Mouse (Mus musculus) cerebellum, postnatal 14 days (tissue): ENCODE results near the gene Ttc7b.

Experiments
- DNase-seq, 2 experiments: peaks; one replicate each; pipeline ENCODE4 v3.0.0; 2021; ENCODE audit warnings: mixed read lengths in 2 of 2

Gene Ttc7b

DNA sequence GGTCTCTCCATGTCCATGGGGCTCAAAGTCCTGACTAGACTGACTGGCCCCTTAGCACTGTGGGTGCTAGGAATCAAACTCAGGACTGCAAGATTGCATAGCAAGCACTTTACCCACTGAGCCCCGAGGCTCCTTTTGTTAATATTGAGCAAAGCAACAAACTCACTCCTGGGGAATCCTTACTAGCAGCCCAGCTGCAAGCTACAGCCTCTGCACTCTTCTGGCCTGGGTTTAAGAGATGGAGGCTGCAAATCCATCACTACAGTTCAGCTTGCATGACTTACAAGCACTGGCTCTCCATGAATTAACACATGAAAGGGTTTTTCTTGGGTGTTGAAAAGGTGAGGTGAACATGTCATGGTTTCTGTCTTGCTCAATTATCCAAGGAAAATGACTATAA is 142.8 kb downstream of the Ttc7b start:
- no peak for DNase-seq

DNA sequence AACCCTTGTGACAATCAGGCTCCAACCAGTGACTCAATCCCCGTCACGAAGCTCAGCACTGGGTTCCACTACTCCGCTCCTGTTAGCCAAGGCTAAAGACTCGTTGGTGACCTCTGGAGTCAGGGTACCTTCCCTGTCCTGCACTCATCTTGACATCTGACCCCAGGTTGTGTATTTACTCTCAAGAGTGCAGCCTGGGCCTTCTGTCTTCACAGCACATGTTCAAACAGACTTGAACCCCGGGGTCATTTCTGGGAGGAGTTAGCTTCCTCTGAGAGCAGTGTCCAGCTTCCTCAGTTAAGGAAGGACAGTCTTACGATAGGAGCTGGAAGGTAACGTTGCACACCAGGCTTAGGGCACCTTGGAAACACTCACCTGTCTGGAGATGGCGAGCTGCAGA is 144.8 kb downstream of the Ttc7b start:
- DNase-seq: no peak

DNA sequence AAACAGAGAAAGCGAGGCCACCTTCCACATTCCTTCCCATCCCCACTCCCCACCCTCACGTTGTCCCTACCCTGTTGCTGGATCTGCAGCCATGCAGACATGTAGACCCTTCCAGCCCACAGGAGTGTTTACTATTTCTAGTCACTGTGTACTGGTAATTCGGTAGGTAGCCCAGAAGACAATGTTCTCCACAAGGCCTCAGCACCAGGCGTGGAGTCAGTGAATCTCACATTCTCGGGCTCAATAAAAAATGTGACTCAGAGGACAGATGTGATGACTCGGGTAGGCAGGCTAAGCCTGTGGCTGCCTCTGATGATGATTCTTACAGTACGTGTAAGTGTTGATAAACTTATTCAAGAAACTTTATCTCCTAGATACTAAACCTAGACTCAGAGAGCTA is 147.8 kb downstream of the Ttc7b start:
- DNase-seq: no peak

DNA sequence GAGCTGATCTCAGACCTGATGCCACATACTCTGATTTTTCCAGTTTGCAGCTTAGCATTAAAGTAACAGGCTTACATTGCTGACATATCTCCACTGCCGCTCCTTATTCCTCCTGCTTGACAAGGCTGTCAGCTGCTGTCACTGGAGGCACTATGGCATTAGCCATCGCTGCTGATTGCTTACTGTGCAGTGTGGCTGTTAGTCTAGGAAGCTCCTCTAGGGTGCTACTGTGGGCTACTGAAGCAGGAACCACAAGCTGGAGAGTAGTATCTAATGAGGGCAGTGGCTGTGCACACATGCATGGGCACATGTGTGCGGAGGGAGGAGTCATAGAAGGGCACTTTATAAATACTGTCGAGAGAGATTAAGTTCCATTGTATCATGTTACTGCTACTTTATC is 148.6 kb downstream of the Ttc7b start:
- no peak for DNase-seq

DNA sequence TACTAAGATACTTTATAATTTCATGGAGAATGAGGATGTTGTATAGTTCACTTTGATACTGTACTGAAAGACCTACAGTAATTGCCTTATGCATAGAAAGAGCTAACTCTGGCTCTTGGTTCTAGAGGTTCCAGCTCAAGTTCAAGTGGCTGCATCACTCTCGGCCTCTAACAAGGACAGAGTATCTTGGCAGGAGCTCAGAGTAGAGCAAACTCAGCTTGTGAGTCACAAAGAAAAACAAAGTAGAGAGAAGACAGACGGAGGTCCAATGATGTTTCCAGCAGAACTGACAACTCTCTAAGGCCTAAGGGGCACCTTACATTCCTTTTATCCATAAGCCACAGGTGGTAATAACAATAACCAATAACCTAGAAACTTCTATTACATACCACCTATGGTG is 150.8 kb downstream of the Ttc7b start:
- no peak for DNase-seq

DNA sequence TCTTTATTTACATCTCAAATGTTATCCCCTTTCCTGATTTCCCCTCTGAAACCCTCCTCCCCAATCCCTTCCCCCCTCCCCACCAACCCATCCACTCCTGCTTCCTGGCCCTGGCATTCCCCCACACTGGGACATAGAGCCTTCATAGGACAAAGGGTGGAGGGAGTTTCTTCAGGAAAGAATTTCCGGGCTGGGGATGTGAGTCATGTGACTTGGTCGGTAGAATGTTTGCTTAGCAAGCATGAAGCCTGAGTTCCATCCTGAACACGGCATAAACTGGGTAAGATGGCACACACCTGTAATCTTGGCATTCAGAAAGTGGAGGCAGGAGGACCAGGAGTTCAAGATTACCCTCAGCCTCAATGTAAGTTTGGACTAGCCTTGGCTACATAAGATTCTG is 151.4 kb downstream of the Ttc7b start:
- DNase-seq: no peak

DNA sequence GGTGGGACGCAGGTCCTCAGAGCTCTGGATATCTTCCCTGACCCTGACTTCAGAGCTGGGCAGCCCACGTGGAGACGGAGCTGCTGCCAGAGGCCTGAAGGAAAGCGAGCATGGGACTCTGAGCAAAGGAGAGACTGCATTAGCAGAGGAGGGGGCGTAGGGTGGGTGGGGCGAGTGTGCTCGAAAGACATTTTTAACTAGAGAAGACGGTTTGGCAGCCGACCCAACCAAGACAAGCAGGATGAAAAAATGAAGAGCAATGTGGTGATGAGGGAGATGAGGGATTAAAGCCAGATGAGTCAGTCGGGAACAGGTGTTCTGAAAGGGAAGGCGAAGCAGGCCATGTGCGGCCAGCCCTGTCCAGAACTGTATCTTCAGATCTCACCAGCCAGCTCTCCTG is 159.3 kb downstream of the Ttc7b start:
- DNase-seq: no peak

DNA sequence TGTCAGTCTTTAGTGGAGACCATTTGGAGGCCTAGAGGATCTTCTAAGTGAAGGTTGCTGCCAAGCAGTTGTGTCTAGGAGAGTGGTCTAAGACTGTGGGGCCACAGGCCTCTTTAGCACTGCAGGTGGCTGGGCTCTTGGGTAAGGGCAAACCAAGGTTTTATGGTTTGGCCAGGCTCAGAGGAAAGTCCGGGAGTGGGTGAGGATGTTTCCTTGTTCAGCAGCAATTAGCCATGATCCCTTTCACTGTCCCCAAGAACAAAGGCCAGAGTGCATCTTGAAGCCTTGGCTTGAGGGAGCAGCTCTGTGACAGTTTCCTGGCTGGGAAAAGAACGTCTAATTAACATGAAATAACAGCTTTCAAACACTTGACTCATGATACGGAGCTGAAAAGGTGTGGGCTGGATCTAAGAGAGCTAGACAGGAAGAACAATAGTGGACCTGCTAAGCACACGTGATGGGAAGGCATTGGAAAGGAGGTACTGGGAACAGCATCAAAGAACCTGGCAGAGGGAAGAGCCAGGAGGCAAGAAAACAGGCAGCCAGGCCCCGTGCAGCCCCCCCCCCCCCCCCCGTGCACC is 162.5 kb downstream of the Ttc7b start:
- DNase-seq: no peak

DNA sequence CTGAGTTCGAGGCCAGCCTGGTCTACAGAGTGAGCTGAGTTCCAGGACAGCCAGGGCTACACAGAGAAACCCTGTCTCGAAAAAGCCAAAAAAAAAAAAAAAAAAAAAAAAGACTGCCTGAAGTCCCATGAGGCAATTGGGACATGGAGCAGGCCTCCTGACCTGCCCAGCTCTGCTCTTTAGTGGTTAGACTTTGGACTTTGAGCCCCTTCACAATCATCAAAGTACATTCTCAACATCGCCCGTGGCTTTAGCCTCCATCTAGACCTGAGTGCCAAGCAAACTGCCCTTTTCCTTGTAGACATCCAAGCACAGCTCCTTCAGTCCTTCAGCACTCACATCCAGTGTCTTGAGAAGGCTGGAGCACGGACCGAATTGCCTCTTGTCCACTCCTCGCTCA is 164.2 kb downstream of the Ttc7b start:
- DNase-seq: no peak

DNA sequence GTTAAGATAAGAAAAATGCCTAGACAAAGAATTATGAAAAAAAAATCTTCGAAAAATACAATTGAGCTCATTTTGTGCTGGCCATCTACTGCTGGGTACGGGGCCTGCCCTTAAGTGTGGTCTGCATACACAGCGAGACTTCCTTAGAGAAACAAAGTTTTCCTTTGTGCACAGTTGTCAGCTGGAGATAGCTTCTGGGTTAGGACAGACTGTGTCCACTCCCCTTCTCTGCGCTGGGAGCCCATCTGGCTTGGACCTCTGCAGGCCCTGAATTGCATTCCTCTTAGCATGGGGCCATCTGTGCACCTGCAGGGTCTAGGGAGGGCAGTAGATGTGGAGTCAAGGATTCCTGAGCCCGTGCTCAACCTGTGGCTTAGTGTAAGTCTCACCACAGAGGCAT is 165.1 kb downstream of the Ttc7b start:
- no peak for DNase-seq

DNA sequence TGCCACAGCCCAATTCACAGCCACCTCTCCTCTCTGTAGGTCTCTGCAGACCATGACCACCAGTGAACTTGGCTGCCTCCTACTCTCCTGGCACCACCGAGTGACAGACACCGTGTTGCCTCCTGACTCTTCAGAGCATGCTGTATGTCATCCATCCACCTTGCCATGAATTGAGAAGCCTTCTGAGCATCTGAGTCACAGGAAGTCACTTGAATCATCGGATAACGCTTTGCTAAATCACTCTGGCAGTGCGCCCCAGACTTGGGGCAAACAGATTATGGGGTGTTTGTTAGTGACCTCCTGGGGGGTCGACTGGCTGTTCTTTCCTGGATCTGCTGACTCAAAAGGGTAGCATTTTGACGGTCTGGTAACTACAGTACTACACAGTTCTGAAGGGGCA is 166.7 kb downstream of the Ttc7b start:
- peak; percentile 28 to 32 for DNase-seq

DNA sequence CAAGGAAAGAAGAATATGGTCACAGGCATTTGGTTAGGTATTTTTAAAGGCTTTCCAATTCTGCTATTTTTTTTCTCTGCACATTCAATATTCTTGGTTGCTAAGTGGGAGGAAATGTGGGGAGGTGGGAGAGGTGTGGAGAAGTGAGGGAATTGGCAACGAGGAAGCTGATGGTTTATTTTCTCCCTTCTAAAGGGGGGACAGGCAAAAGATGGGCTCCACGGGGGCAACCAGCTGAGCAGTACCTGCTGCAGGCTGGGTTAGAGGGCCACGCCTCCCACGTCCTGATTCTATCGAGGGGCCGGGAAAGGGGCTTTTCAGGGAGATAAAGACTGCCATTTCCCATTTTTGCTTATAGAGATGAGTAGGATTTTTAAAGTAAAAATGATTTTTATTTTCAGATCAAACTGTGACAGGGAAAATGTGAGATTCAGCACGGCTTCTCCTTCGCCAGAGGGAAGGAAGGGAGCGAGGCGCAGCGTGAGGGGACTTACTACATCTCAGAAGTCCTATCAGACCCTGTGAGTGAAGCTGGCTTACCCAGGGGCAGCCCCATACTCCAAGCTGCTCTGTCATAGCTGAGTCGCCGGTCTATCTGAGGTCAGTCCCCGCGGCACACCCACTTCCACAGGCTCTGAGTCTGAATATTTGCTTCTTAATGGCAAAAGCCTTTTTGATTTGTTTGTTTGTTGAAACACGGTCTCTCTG is 167.4 kb downstream of the Ttc7b start:
- DNase-seq: no peak

DNA sequence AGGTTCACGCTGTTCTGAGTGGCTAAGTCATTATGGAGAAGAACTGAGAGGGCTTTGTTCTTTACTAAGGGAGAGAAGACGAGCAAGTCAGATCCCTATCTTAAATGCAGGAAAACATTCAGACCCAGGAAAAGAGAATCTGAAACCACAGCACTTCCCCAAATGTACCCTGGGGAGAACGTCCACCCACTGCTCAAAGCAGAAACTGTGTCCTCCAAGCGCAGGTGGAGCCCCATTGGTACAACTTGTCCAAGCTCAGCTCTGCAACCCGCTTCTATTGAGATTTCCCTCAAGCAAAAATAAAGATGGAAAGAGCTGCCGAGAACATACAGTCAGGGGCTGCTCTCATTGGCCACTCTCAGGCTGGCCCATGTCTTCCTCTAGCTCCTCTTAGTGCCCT is 168.5 kb downstream of the Ttc7b start:
- no peak for DNase-seq

DNA sequence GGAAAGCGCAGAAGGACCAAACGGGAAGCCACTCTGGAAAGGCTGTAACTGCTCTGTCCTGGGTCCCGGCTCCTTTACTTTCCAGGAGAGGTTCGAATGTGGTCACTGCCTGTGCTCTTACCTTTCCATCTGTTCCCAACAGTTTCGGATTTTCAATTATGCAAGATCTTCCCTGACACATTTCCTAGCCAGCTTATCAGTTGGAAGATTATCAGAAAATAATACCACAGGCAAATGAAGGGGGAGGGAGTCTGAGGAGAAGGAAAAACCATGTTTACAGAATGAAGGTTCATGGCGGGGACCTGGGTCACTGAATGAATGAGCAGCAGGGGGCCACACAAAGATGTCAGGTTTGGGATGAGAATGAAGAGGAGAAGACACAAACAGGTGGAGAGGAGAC is 177.1 kb downstream of the Ttc7b start:
- DNase-seq: no peak

DNA sequence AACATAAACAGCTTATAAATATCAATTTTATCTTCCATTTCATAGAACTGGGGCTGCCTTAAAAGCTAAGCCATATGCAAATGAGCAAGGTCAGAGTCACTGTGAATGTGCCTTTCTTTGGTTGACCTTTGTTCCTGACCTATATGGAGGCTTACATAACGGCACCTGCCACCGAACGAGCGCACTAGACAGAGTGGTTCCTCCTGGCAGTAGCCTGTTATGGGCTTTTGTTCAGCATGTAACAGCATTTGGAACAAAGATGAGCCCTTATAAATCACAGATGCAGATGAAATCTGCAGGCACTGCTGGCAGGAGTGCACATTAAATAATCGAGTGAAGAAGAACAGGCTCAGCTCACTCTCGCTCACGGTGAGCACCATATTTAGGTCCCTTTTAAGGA is 179.0 kb downstream of the Ttc7b start:
- DNase-seq: no peak

DNA sequence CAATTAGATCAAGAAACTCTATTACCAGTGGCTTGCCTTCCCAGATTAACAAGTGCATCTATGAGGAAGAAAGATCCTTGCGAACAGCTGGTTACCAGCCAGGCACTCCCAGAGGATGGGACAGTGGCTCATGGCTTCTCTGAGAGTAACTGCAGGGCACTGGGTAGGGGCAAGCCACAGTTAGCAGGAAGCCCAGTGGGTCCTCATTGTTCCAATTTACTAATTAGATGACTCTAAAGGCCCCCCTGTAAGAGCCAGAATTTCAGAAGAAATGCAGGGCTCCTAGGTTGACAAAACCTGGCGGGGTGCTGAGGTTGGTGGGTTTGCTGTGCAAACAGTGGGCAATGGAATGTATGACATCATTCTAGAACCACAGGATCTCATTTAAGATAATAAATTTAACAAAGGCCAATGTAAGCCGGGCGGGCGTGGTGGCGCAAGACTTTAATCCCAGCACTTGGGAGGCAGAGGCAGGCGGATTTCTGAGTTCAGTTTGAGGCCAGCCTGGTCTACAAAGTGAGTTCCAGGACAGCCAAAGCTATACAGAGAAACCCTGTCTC is 179.6 kb downstream of the Ttc7b start:
- no peak for DNase-seq

DNA sequence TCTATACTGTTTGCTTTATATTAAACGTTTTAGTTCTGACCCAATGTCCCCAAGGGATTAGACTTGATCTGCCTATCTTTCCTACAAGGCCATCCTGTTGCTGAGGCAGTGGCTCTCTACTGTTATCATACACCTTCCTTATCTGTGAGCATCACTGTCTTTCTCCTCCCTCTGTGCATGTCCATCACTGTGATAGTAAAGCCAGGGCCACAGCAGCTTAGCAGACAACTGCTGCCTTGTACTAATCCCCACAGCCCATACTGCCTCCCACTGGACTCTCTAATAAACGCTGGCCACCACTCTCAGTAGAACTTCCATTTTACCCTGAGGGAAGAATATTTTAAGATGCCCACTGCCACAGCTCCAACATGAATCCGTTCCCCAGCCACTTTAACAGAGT is 182.6 kb downstream of the Ttc7b start:
- DNase-seq: peak; percentile 74 to 80

DNA sequence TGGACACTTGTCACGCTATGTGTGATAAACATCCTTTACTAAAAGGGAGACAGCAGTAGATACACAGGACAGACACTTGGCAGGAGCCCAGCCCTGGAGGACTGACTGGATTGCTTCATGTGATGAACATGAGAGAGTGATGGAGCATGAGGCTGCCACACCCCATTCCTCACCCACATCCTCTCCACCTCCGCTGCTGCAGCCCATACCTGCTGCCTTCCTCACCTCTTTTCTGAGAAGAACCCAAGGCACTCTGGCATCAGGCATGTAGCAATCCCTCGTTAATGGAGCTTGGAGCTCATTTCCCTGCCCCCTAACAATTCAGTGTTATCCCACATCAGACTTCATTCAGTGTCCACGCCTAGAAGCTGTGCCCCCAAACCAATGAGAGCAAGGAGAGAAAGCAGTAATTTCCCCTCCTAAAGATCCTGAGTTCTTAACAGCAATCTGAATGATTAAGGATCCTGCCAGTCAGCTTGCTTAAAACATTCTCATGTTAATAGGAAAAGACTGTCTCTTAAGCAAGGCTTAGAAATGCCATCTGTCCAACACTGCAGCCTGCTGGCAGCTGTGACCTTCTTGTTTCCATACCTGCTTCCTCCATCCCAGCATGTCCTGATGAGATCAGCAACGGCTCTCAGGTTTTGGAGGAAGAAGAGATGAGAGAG is 183.1 kb downstream of the Ttc7b start:
- DNase-seq: peak; percentile 70

DNA sequence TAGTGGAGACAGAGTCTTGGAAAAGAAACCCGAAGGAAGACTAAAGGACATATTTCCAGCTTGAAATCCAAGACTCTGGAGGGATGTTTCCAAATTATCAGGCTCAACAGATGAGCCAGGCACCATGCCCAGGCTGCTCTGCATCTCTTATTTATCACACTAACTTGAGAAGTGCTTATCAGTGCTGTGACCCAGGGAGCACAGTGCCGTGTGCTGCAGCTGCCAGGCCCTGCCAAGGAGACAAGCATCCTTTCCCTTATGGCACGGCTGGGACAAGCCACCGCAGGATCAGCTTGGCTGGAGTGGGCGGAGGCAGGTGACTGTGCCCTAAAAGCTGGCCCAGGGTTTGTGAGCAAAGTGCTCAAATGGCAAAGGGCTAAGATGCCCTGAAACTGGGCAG is 184.4 kb downstream of the Ttc7b start:
- no peak for DNase-seq

DNA sequence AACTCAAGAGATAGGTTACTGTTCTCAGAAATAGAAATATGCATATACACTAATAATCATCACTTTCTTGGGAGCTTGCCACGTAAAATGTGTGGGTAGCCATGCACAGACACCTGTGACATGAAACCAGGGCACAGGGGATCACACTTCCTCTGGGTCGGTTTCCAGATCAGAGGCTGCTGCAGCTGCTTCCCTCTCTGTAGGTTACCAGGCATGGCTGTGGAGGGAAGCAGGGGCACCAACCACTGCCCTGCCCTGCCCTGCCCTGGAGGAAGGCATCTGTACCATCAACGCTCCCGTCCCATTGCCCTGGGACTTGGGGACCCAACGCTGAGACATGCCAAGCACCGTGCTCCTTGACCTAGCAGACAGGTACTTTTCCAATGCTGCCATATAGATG is 188.8 kb downstream of the Ttc7b start:
- DNase-seq: no peak

DNA sequence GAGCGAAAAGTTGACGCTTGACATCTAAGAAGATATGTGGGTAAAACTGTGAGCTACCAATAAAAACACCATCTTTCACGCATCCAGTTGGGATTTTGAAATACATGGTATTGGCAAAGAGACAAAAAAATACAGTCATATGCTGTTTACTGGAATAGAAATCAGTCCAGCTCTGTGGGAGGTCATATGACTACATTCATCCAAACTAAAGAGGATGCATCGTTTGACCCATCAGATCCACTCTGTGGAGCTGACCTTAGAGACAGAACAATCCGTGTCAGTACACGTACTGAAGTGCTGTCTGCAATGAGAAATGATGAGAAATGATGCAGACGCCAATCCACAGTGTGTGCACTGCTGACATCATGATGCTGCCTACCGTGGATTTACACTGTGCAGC is 190.4 kb downstream of the Ttc7b start:
- no peak for DNase-seq

DNA sequence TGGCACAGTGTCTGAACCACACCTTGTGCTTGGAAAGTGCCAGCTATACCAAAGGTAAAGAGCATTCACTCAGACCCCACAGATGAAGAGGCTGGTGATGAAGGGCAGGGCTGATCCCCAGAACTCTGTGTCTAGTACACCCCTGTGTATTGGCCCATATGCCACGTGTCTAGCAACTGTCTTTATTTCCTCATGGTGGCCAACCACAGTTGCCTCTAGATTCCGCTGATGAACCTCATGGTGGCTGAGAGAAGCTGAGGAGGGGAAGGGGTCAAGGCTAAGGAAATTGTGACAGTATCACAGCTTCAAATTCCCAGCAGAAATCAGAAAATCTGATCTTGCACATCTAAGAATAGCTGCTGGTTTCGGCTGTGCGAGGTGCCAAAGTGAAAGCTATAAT is 191.6 kb downstream of the Ttc7b start:
- no peak for DNase-seq

DNA sequence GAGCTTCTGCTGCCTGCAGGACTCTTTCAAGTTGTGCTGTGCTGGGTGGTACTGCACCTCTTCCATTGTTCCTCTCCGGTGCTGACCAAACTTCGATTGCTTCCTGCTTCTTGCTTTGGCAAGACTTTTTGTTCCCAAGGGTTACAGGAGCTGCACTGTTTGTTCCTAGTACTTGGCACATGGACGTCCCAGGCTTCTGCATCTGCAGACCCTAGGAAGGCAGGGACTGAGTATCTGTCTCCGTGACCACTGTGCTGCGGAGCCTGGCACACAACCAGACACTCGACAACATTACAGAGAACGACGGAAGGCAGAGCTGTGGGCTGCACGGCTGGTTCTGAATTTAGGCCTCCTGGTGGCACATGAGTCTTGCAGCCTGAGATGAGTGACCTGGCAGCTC is 192.1 kb downstream of the Ttc7b start:
- DNase-seq: no peak

DNA sequence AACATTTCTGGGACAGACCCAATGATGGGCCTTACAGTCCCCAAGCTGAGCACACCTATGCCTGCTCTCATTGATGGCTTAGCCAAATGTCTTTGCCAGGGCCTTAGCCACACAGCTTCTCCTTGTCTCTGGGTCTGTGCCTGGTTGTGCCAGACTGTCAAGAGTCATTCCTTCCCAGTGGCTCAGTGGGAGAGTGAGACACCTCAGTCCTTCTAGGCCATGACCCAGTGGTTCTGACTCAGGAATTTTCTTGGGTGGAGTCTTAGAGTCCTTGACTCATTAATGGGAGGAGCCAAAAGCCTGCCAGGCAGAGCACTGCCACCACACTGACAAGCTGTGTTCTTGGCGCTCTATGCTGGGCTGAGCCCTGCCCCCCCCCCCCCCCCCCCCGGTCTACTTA is 193.9 kb downstream of the Ttc7b start:
- peak in 1 of 2 experiments; percentile 57 for DNase-seq
